In the genomic region with DNA sequence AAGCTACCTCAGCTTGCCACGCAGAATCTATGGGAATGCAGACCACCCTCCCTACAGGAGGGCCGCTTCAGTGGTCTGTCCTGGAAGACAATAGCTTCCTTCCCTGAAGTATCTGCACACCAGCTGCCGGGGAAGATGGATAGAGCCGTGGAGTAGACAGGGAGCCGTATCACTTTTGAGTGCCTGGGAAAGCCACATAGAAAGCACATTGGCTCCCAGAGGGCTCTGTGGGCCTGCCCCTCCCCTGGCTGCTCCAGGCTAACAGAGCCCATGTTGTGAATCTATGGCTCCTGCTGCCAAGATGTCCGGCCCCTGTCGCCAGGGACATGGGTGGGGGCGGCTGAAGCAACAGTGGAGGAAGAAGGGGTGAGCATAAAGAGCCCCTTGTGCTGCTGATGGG, we compare ENCODE assay signal across 12 mouse cellular contexts.
DNase-seq lines count a peak whose midpoint lies in the region; ATAC-seq lines count a peak whose summit lies in the region.
"Had no signal": no experiment of that assay in that cellular context is flagged by ENCODE, and none has a peak within 500 bp of the region (broad histone marks: within the 10 kb centered on the region; RNA-seq: fewer than 3 reads in every experiment).

No protein-coding gene starts in this region.

- no peak overlapping the region for H3K4me3 ChIP-seq in embryonic facial prominence, embryonic 11.5 days (ENCODE audit: low read depth, low read length)
- no peak overlapping the region; the same call in 1 of the 2 replicates for H3K4me3 ChIP-seq in hindbrain, embryonic 10.5 days
- no peak overlapping the region for H3K4me3 ChIP-seq in midbrain, embryonic 12.5 days
- H3K4me3 ChIP-seq: heart, adult 2 months; stomach, embryonic 15.5 days had no signal

- no peak overlapping the region for H3K27ac ChIP-seq in embryonic facial prominence, embryonic 11.5 days (replicated peaks; ENCODE audit: low read depth, low read length)
- H3K27ac ChIP-seq in hindbrain, embryonic 10.5 days = peak overlapping the region; percentile 73
- H3K27ac ChIP-seq in midbrain, embryonic 12.5 days (replicated peaks) = peak overlapping the region; percentile 7; the same call in 1 of the 2 replicates
- H3K27ac ChIP-seq: heart, adult 2 months; stomach, embryonic 15.5 days had no signal

- no peaks in the 10 kb centered on the region for H3K4me1 ChIP-seq in embryonic facial prominence, embryonic 11.5 days (ENCODE audit: control insufficient read depth, insufficient read depth, low read length)
- peaks cover 75% of the 10 kb centered on the region for H3K4me1 ChIP-seq in hindbrain, embryonic 10.5 days (replicated peaks)
- H3K4me1 ChIP-seq in midbrain, embryonic 12.5 days = peaks cover 42% of the 10 kb centered on the region

- no peak overlapping the region for H3K9ac ChIP-seq in embryonic facial prominence, embryonic 11.5 days (replicated peaks; ENCODE audit: low read length)
- H3K9ac ChIP-seq in midbrain, embryonic 12.5 days (replicated peaks) = no peak overlapping the region
- H3K9ac ChIP-seq: liver, postnatal 0 days; stomach, embryonic 15.5 days had no signal

- H3K9me3 ChIP-seq in embryonic facial prominence, embryonic 11.5 days (replicated peaks; ENCODE audit: control insufficient read depth, low read length) = no peaks in the 10 kb centered on the region
- no peaks in the 10 kb centered on the region for H3K9me3 ChIP-seq in hindbrain, embryonic 10.5 days
- H3K9me3 ChIP-seq in midbrain, embryonic 12.5 days = no peaks in the 10 kb centered on the region
- H3K9me3 ChIP-seq: stomach, embryonic 15.5 days had no signal

- H3K27me3 ChIP-seq in embryonic facial prominence, embryonic 11.5 days (ENCODE audit: control insufficient read depth, insufficient read depth, low read length) = no peaks in the 10 kb centered on the region
- H3K27me3 ChIP-seq in hindbrain, embryonic 10.5 days (ENCODE audit: insufficient read depth, poor library complexity, severe bottlenecking) = peaks cover 4% of the 10 kb centered on the region; the same call in 1 of the 2 replicates
- peaks cover 43% of the 10 kb centered on the region for H3K27me3 ChIP-seq in midbrain, embryonic 12.5 days
- H3K27me3 ChIP-seq: stomach, embryonic 15.5 days had no signal

- peak; percentile 6 to 11 for DNase-seq in heart, adult 9 months (ENCODE audit: low spot score in 2 of 2)
- DNase-seq in heart, adult 8-10 months (ENCODE audit: low spot score) = no peak
- peak; percentile 36 for DNase-seq in embryonic facial prominence, embryonic 11.5 days (ENCODE audit: low spot score)
- DNase-seq in hindbrain, embryonic 10.5 days (ENCODE audit: low spot score) = peak; percentile 38
- no peak for DNase-seq in spleen, postnatal 10 days (ENCODE audit: low spot score in 2 of 2)
- DNase-seq in adrenal gland, adult (ENCODE audit: inconsistent age in 2 of 2, low spot score in 1 of 2) = no peak
- DNase-seq in urinary bladder, adult 2 months (ENCODE audit: low spot score) = no peak
- DNase-seq: kidney, postnatal 25 days; liver, postnatal 0 days had no signal

- H3K36me3 ChIP-seq in embryonic facial prominence, embryonic 11.5 days (replicated peaks; ENCODE audit: control insufficient read depth, insufficient read depth, low read depth, low read length) = no peaks in the 10 kb centered on the region
- no peaks in the 10 kb centered on the region for H3K36me3 ChIP-seq in hindbrain, embryonic 10.5 days
- H3K36me3 ChIP-seq in midbrain, embryonic 12.5 days = no peaks in the 10 kb centered on the region
- H3K36me3 ChIP-seq: stomach, embryonic 15.5 days had no signal

- 31% methylated on average over 8 of the region's 8 CpGs for WGBS in embryonic facial prominence, embryonic 11.5 days
- 35% methylated on average over 8 of the region's 8 CpGs for WGBS in hindbrain, embryonic 10.5 days
- WGBS in midbrain, embryonic 12.5 days = 41% methylated on average over 8 of the region's 8 CpGs

- H3K4me2 ChIP-seq in embryonic facial prominence, embryonic 11.5 days (ENCODE audit: low read depth, low read length) = no peak overlapping the region
- no peak overlapping the region for H3K4me2 ChIP-seq in midbrain, embryonic 12.5 days (replicated peaks)
- H3K4me2 ChIP-seq: stomach, embryonic 15.5 days had no signal

- ATAC-seq in embryonic facial prominence, embryonic 11.5 days (replicated peaks; ENCODE audit: insufficient number of reproducible peaks, low FRiP score, low TSS enrichment, low read depth) = peak; percentile 27; the same call in 1 of the 2 replicates
- peak; percentile 48 for ATAC-seq in midbrain, embryonic 12.5 days (ENCODE audit: low FRiP score, low read depth)
- ATAC-seq: liver, postnatal 0 days had no signal

Comparison
In these comparisons a context has a peak if more than half of its experiments do, and no peak if none do; other contexts are left out.
1. DNase-seq: peak in heart, adult 9 months (2 of 2), embryonic facial prominence, embryonic 11.5 days (single experiment) and hindbrain, embryonic 10.5 days (single experiment); none in heart, adult 8-10 months (single experiment), spleen, postnatal 10 days (0 of 2), adrenal gland, adult (0 of 2) and urinary bladder, adult 2 months (single experiment).